Mouse (Mus musculus) olfactory bulb, adult 2 months (tissue): ENCODE data around the gene Mtmr4. TPM values are rescaled to one million over a fixed set of nuclear protein-coding genes. Genes with fewer than 3 reads are reported as not detected.

Experiments
- H3K27ac ChIP-seq: fragments of 200-500 bp; 2 replicates; pipeline ENCODE4 v1.5.1; 2012; ENCODE audit warnings: low read depth, low read length; ENCODE audit not compliant: insufficient read depth
- H3K4me1 ChIP-seq: fragments of 200-500 bp; 2 replicates; pipeline ENCODE4 v1.6.1; 2012; ENCODE audit warnings: low read length; ENCODE audit not compliant: control insufficient read depth, insufficient read depth
- H3K4me3 ChIP-seq: fragments of 200-500 bp; 2 replicates; pipeline ENCODE4 v1.5.1; 2012; ENCODE audit warnings: mild to moderate bottlenecking, low read depth, low read length, moderate library complexity; ENCODE audit not compliant: insufficient read depth
- CTCF ChIP-seq: fragments of 200-500 bp; IDR thresholded peaks from 2 replicates; pipeline ENCODE4 v1.5.1; 2012; ENCODE audit warnings: low read depth, mild to moderate bottlenecking, low read length, moderate library complexity; ENCODE audit not compliant: insufficient read depth
- POLR2A ChIP-seq: fragments of 200-500 bp; IDR thresholded peaks from 2 replicates; pipeline ENCODE4 v1.6.1; 2012; ENCODE audit warnings: mild to moderate bottlenecking, low read depth, low read length, moderate library complexity; ENCODE audit not compliant: insufficient read depth
- WGBS: fragments of 180-500 bp; shearing (Covaris S2); methylation state at CpG from one replicate; pipeline ENCODE4 v1.1.7; 2018; 5-methylcytosine and 5-hydroxymethylcytosine counted together
- polyA plus RNA-seq: library from polyadenylated mRNA; stranded (reverse); fragments of >200 nt; gene quantifications from 2 replicates; pipeline ENCODE4 v1.2.4, GENCODE M21; 2012; ENCODE audit warnings: low replicate concordance; ENCODE audit not compliant: missing spikeins, insufficient read depth, insufficient read length

Mtmr4 gene
- polyA plus RNA-seq, 1 experiment = not detected

- Histone ChIP-seq H3K27ac (no peak overlapping the region), H3K4me3 (no peak overlapping the region), H3K4me1 (peaks cover 29% of the 10 kb centered on the region)
- WGBS = 86% methylated on average over 10 of the region's 10 CpGs
- TF ChIP-seq CTCF (no peak), POLR2A (no peak)
Measured at GRCm38 (mm10) chr11:87600322-87600853, 8.4 kb downstream of the Mtmr4 start.

- TF ChIP-seq POLR2A (no peak), CTCF (no peak)
Measured at GRCm38 (mm10) chr11:87602234-87602633, 10.3 kb downstream of the Mtmr4 start.

GRCm38 (mm10) chr11:87603571-87603970 is 11.6 kb downstream of the Mtmr4 start:
- Histone ChIP-seq H3K27ac (no peak overlapping the region), H3K4me1 (peaks cover 13% of the 10 kb centered on the region; the same call in 1 of the 2 replicates), H3K4me3 (no peak overlapping the region)
- 94% methylated on average over 2 of the region's 2 CpGs for WGBS
- TF ChIP-seq CTCF (no peak), POLR2A (no peak)

More at GRCm38 (mm10) chr11:87602234-87602633, 10.3 kb downstream of the Mtmr4 start:
- 91% methylated on average over 9 of the region's 9 CpGs for WGBS
- Histone ChIP-seq H3K4me1 (peaks cover 16% of the 10 kb centered on the region), H3K4me3 (no peak overlapping the region), H3K27ac (no peak overlapping the region)

- 71% methylated on average over 7 of the region's 7 CpGs for WGBS
- peaks cover 10% of the 10 kb centered on the region; the same call in 1 of the 2 replicates for H3K4me1 ChIP-seq
- H3K4me3 ChIP-seq = no peak overlapping the region
- H3K27ac ChIP-seq = no peak overlapping the region
- TF ChIP-seq POLR2A (no peak), CTCF (no peak)
Measured at GRCm38 (mm10) chr11:87609264-87609663, 17.3 kb downstream of the Mtmr4 start.

GRCm38 (mm10) chr11:87611547-87611946 is 19.6 kb downstream of the Mtmr4 start:
- Histone ChIP-seq H3K4me3 (no peak overlapping the region), H3K27ac (no peak overlapping the region), H3K4me1 (peaks cover 10% of the 10 kb centered on the region; the same call in 1 of the 2 replicates)
- TF ChIP-seq POLR2A = no peak
- WGBS = 50% methylated on average over 9 of the region's 9 CpGs

- 83% methylated on average over 7 of the region's 7 CpGs for WGBS
- H3K4me1 ChIP-seq = peaks cover 10% of the 10 kb centered on the region; the same call in 1 of the 2 replicates
- H3K27ac ChIP-seq = no peak overlapping the region
- no peak for TF ChIP-seq POLR2A
- TF ChIP-seq CTCF = no peak
- H3K4me3 ChIP-seq = no peak overlapping the region
Measured at GRCm38 (mm10) chr11:87613972-87614371, 22.0 kb downstream of the Mtmr4 start.

GRCm38 (mm10) chr11:87615551-87615950 is 23.6 kb downstream of the Mtmr4 start:
- Histone ChIP-seq H3K4me1 (peaks cover 10% of the 10 kb centered on the region; the same call in 1 of the 2 replicates), H3K4me3 (no peak overlapping the region), H3K27ac (no peak overlapping the region)
- 78% methylated on average over 5 of the region's 5 CpGs for WGBS
- TF ChIP-seq CTCF (no peak), POLR2A (no peak)

GRCm38 (mm10) chr11:87615952-87616351 is 24.0 kb downstream of the Mtmr4 start:
- no peak overlapping the region for H3K27ac ChIP-seq
- peaks cover 10% of the 10 kb centered on the region; the same call in 1 of the 2 replicates for H3K4me1 ChIP-seq
- WGBS = 88% methylated on average over 2 of the region's 2 CpGs
- TF ChIP-seq CTCF = no peak
- no peak for TF ChIP-seq POLR2A
- no peak overlapping the region for H3K4me3 ChIP-seq

- TF ChIP-seq CTCF (no peak), POLR2A (no peak)
- Histone ChIP-seq H3K4me1 (peaks cover 2% of the 10 kb centered on the region; the same call in 1 of the 2 replicates), H3K27ac (no peak within 1 kb of the TSS), H3K4me3 (no peak within 1 kb of the TSS)
- WGBS = 94% methylated on average over 69 of the region's 69 CpGs
Measured at GRCm38 (mm10) chr11:87616790-87617474, 25.0 kb downstream of the Mtmr4 start, which contains the start of gene Hsf5. Gene Hsf5 (plus strand): TSS chr11:87617164.
